Mouse (Mus musculus) liver, embryonic 15.5 days (tissue): ENCODE data around the gene Tomm40l. TPM values are rescaled to one million over a fixed set of nuclear protein-coding genes. Genes with fewer than 3 reads are reported as not detected.

Experiments
- ATAC-seq: fragments of 200-750 bp; cut with Nextera tagmentation; 2 replicates; pipeline ENCODE4 v1.8.0; 2017; ENCODE audit warnings: moderate number of reproducible peaks, mild to moderate bottlenecking, moderate library complexity; ENCODE audit not compliant: insufficient read depth
- H3K27ac ChIP-seq: fragments of 300-500 bp; sonication (generic); replicated peaks from 2 replicates; pipeline ENCODE4 v1.5.1; 2015; ENCODE audit warnings: mild to moderate bottlenecking, inconsistent platforms
- H3K27me3 ChIP-seq: fragments of 300-500 bp; sonication (generic); 2 replicates; pipeline ENCODE4 v1.6.1; 2015; ENCODE audit warnings: mild to moderate bottlenecking, inconsistent platforms
- H3K36me3 ChIP-seq: fragments of 300-500 bp; sonication (generic); replicated peaks from 2 replicates; pipeline ENCODE4 v1.6.1; 2015; ENCODE audit warnings: moderate library complexity, mild to moderate bottlenecking, inconsistent platforms
- H3K4me1 ChIP-seq: fragments of 300-500 bp; sonication (generic); replicated peaks from 2 replicates; pipeline ENCODE4 v1.6.1; 2015; ENCODE audit warnings: inconsistent platforms
- H3K4me2 ChIP-seq: fragments of 300-500 bp; sonication (generic); 2 replicates; pipeline ENCODE4 v1.6.1; 2015; ENCODE audit warnings: moderate library complexity, mild to moderate bottlenecking, inconsistent platforms
- H3K4me3 ChIP-seq: fragments of 300-500 bp; sonication (generic); replicated peaks from 2 replicates; pipeline ENCODE4 v1.5.1; 2015; ENCODE audit warnings: mild to moderate bottlenecking, inconsistent platforms
- H3K9ac ChIP-seq: fragments of 300-500 bp; sonication (generic); 2 replicates; pipeline ENCODE4 v1.6.1; 2015; ENCODE audit warnings: moderate library complexity, mild to moderate bottlenecking, inconsistent platforms
- H3K9me3 ChIP-seq: fragments of 300-500 bp; sonication (generic); replicated peaks from 2 replicates; pipeline ENCODE4 v1.6.1; 2016; ENCODE audit warnings: inconsistent platforms
- WGBS: fragments of 180-500 bp; shearing (Covaris S2); methylation state at CpG from one replicate; pipeline ENCODE4 v1.1.7; 2015; ENCODE audit warnings: mixed read lengths; ENCODE audit not compliant: insufficient replicate concordance; 5-methylcytosine and 5-hydroxymethylcytosine counted together
- polyA plus RNA-seq: library from polyadenylated mRNA; unstranded; fragments of >200 nt; fragmentation: Nextera tagmentation; extraction: Ambion mirVana; gene quantifications from 2 replicates; pipeline ENCODE4 v1.2.1, GENCODE M21; 2015

Tomm40l gene
- polyA plus RNA-seq, 1 experiment from 2014 or later: 15.8 TPM

DNA sequence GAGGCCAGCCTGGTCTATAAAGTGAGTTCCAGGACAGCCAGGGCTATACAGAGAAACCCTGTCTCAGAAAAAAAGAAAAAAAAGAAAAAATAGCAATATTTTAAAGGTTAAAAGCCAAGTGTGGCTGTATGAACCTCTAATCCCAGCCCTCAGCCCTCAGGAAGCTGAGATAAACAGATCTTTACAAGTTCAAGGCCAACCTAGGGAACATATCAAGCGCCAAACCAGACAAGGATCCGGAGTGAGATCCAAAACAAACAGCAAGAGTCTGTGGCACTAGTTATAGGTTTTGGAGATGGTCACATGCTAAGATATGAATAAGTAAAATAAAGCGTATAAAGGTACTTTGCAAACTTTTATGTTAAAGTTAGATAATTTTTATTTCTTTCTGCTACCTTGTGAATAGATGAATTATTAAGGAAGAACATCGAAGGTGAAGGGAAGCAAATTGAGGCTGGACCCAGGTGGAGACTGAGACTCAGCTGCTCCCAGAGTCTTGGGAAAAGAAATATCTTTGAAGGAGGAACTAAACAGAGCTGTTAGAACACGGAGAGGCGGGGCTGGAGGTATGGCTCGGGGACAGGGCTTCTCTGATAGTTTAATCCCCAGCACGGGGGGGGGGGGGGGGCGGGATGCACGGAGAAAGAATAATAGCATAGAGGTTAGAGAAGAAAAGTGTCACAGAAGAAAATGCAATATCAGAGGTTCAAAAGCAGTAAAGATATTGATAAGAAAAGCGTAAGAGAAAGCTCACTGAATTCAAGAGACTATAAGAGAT is 18.7 kb downstream of the Tomm40l start:
- H3K27me3 ChIP-seq: peaks cover 7% of the 10 kb centered on the region
- H3K9ac ChIP-seq: no peak overlapping the region
- ATAC-seq: peak; percentile 41
- no peaks in the 10 kb centered on the region for H3K36me3 ChIP-seq
- 34% methylated on average over 10 of the region's 11 CpGs for WGBS
- H3K4me2 ChIP-seq: no peak overlapping the region
- H3K27ac ChIP-seq: peak overlapping the region; percentile 59
- H3K9me3 ChIP-seq: no peaks in the 10 kb centered on the region
- H3K4me1 ChIP-seq: no peaks in the 10 kb centered on the region
- no peak overlapping the region for H3K4me3 ChIP-seq

DNA sequence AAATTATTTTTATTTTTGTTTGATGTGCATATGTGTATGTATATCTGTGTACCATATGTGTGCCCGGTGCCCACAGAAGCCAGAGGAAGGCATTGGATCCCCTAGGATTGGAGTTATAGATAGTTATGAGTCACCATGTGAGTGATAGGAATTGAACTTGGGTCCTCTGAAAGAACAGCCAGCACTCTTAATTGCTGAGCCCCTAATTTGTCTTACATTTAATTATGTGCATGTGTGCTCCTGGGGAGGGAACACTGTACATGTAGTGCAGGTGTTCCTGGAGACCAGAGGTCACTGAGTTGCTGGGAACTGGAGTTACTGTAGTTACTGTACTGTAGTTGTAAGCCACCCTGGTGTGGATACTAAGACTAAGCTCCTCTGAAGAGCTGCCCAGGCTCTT is 21.5 kb downstream of the Tomm40l start:
- Histone ChIP-seq H3K36me3 (no peaks in the 10 kb centered on the region), H3K9me3 (no peaks in the 10 kb centered on the region), H3K4me1 (peaks cover 4% of the 10 kb centered on the region; the same call in 1 of the 2 replicates), H3K27ac (no peak overlapping the region), H3K4me3 (no peak overlapping the region), H3K4me2 (no peak overlapping the region), H3K9ac (no peak overlapping the region), H3K27me3 (peaks cover 35% of the 10 kb centered on the region)
- ATAC-seq: no peak
- WGBS: 70% methylated on average over 1 of the region's 1 CpGs

DNA sequence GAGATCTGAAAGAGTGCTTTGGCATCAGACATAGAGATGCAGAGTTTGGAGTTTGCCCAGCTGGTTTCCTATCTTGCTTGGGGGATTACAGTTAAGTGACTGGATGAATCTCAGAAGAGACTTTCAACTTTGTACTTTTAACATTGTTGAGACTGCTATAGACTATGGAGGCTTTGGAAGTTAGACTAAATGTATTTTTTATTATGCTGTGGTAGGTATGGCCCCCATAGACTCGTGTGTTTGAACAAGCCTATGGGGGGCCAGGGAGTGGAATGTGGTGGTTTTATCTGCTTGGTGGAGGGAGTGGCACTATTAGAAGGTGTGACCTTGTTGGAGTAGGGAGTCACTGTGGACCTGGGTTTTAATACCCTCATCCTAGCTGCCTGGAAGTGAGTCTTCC is 22.8 kb downstream of the Tomm40l start:
- Histone ChIP-seq H3K27ac (no peak overlapping the region), H3K9me3 (no peaks in the 10 kb centered on the region), H3K4me1 (peaks cover 7% of the 10 kb centered on the region; the same call in 1 of the 2 replicates), H3K4me3 (no peak overlapping the region), H3K27me3 (peaks cover 48% of the 10 kb centered on the region), H3K9ac (no peak overlapping the region), H3K36me3 (no peaks in the 10 kb centered on the region), H3K4me2 (no peak overlapping the region)
- WGBS: 20% methylated on average over 1 of the region's 1 CpGs
- ATAC-seq: no peak

DNA sequence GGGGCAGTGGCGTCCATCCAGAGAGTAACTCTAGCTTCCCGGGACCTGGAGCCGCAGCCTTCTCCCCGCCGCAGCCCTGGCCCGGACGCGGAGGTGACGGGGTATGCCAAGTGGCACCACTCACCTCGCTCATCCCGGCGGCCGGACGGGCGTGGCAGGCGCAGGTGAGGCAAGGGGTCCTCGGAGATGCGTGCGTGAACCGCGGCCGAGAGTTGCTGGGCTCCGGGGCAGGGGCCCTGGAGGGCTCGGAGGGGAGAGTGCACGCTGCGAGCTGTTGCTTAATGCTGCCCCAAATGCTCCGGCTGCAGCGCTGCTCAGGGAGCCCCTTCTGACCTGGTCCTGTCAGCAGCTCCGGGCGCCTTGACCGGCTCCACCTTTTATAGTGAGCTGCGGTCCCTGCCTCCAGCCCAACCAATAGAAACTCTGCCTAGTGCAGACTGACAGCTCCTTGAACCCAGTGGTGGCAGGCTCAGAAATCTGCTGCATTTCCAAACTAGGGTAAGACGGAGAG is 26.4 kb downstream of the Tomm40l start, which contains the start of gene Pcp4l1:
Gene Pcp4l1, minus strand, starts transcription at position 382 of the 511 bp plus-strand sequence.
- peak; percentile 51; the same call in 1 of the 2 replicates for ATAC-seq
- WGBS: 1% methylated on average over 33 of the region's 33 CpGs
- H3K27ac ChIP-seq: no peak within 1 kb of the TSS
- peak within 1 kb of the TSS; percentile 48 for H3K4me3 ChIP-seq
- no peaks in the 10 kb centered on the region for H3K36me3 ChIP-seq
- peak within 1 kb of the TSS; percentile 72 for H3K4me2 ChIP-seq
- peaks cover 7% of the 10 kb centered on the region; the same call in 1 of the 2 replicates for H3K4me1 ChIP-seq
- H3K27me3 ChIP-seq: peaks cover 84% of the 10 kb centered on the region
- H3K9ac ChIP-seq: no peak within 1 kb of the TSS
- no peaks in the 10 kb centered on the region for H3K9me3 ChIP-seq

DNA sequence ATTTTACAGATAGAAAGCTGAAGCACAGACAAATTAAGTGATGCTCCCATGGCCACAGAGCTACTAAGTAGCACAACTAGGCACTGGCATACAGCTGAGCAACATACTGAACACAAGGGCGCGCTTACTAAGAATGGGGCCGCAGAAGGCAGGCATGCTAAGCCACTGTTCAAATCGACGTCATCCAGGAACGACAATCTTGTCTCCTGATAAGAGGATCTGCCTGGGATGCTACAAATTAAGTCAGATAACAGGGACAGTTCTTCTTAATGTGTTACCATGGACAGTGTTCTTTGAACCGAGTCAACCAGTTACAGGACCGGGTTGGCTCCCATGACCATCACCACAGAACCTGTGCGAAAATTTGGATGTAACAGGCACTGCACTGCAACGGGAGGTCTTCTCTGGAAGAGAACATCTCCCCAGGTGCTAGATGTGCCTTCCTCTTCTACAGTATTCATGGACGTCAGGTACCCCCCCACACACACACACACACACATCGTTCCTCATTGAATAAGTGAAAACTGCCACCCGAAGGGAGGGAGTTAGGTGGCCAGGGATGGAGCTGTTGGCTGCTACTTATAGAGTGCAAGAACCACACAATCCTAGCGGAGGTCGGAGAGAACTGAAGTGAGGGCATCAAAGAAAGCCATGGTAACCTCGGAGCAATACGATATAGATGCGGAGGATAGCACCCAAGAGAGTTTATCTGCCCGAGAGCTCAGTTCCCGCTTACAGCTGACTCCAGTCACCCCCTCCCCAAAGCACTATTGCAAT is 27.1 kb downstream of the Tomm40l start:
- Histone ChIP-seq H3K27me3 (peaks cover 89% of the 10 kb centered on the region), H3K27ac (no peak overlapping the region), H3K4me2 (peak overlapping the region; percentile 72), H3K4me1 (peaks cover 7% of the 10 kb centered on the region; the same call in 1 of the 2 replicates), H3K9me3 (no peaks in the 10 kb centered on the region), H3K4me3 (peak overlapping the region; percentile 48), H3K9ac (no peak overlapping the region), H3K36me3 (no peaks in the 10 kb centered on the region)
- 6% methylated on average over 20 of the region's 20 CpGs for WGBS
- ATAC-seq: no peak

DNA sequence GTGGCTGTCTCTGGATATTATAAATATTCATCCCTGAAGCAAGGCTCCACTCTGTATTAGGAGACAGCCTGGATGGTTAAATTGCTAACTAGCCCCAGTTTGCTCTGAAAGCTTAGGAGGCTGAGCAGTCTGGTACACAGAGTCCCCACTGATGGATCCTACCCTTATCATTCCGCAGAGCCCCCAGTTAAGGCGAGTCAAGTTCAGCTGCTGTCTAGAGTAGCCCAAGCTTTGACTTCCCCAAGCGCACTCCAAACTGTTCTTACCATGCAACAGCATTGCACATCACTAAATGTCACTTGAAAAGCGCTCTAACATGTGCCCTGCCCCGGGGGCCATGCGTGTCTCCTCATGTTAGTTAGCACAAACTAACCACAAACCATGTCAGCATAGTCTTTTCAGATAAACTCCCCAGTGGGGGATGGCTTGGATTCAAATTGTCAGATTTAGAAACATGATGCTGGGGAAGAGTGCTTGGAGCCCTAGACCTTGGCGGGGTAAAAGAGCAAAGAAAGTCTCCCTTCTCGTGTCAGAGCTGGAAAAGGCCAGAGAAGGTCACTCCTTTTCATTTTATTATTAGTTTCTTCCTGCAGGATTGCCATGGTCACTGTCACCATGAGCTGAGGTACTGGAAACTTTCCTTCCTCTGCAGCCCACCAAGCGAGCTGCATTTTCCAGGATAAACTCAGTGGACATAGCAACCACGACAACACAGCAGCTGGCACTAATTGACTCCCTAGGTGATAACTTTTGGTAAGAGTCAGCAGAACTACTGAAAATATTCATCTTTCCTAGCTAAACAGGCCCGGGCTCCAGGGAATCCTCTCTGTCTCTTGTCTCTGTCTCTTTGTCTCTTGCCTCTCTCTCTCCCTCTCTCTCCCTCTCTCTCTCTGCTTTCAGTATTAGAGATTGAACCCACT is 28.1 kb downstream of the Tomm40l start:
- Histone ChIP-seq H3K27me3 (peaks cover 87% of the 10 kb centered on the region), H3K4me2 (no peak overlapping the region), H3K9ac (no peak overlapping the region), H3K4me3 (no peak overlapping the region), H3K9me3 (no peaks in the 10 kb centered on the region), H3K36me3 (no peaks in the 10 kb centered on the region), H3K4me1 (peaks cover 14% of the 10 kb centered on the region), H3K27ac (no peak overlapping the region)
- 20% methylated on average over 11 of the region's 11 CpGs for WGBS
- ATAC-seq: no peak

DNA sequence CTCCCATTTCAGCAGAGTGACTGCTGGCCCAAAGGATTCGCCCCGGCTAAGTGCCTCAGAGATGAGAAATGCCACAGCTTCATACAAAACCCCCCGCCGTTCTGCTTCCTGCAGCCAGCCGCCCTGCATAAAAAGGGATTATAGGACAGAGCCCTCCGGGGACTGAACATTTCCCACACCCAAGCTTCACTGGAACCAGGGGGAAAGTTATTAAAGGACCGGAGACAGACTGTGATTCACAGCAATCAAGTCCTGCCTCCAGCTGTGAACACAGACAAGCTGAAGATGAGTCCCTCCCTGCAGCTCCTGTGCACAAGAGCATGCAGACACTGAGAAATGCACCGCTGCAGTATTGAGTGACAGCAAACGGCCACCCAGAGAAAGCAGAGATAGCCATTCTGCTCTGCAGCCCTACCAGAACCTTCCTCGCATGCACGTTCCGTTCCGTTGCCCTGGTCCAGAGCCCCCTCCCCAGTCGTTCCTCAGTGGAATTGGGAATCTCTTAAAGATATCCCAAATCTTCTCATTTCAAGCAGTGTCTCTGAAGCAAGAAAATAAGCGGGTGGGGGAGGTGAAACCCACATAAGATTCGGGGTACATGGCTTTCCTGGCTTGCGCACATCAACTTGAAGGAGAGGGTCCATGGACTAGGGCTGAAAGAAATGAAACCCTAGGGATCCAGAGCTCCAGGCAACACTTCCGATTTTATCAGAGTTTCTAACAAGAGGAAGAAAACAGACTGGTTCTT is 29.0 kb downstream of the Tomm40l start:
- no peak overlapping the region for H3K4me3 ChIP-seq
- 10% methylated on average over 18 of the region's 18 CpGs for WGBS

DNA sequence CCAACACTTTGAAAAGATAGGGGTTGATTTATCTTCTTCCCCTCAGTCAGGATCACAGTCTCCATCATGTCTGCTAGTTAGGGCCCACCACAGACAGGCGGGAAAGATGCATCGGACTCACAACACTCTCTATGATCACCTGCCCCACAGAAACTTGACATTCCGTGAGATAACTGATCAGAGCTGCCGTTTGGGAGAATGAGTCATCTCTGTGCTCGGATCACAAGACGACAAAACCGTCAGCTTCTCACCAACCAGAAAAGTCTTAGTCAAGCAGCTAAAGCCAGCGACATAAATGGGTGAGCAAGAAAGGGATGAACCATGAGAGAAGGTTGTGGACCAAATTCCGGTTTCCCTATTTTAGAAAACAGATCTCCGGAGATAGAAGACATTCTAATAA is 30.0 kb downstream of the Tomm40l start:
- no peak overlapping the region for H3K27ac ChIP-seq
- no peak overlapping the region for H3K4me3 ChIP-seq
- H3K9me3 ChIP-seq: no peaks in the 10 kb centered on the region
- WGBS: 45% methylated on average over 10 of the region's 10 CpGs
- H3K36me3 ChIP-seq: no peaks in the 10 kb centered on the region
- no peak overlapping the region for H3K4me2 ChIP-seq
- H3K27me3 ChIP-seq: peaks cover 69% of the 10 kb centered on the region
- peaks cover 15% of the 10 kb centered on the region for H3K4me1 ChIP-seq
- no peak for ATAC-seq
- H3K9ac ChIP-seq: no peak overlapping the region

More for the DNA sequence above, 29.0 kb downstream of the Tomm40l start:
- Histone ChIP-seq H3K27ac (no peak overlapping the region), H3K4me1 (peaks cover 15% of the 10 kb centered on the region), H3K9me3 (no peaks in the 10 kb centered on the region), H3K4me2 (no peak overlapping the region), H3K27me3 (peaks cover 78% of the 10 kb centered on the region), H3K9ac (no peak overlapping the region), H3K36me3 (no peaks in the 10 kb centered on the region)
- ATAC-seq: no peak

DNA sequence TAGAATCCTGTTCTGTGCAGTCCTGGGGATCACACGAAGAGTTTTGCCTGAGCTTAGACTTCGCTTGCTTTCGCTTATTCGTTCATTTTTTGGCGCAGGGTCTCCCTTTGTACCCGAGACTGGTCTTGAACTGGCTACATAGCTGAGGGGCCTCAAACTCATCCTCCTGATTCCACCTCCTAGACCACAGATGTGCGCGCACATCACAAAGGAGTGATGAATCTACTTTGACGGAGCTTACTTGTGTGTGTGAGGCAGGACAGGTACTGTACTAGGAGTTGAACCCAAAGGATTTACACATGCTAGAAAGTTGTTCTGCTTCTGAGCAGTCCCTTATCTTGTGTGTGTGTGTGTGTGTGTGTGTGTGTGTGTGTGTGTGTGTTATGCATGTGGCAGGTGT is 31.5 kb downstream of the Tomm40l start:
- Histone ChIP-seq H3K9me3 (no peaks in the 10 kb centered on the region), H3K4me3 (no peak overlapping the region), H3K4me1 (peaks cover 11% of the 10 kb centered on the region), H3K36me3 (no peaks in the 10 kb centered on the region), H3K4me2 (no peak overlapping the region), H3K27me3 (peaks cover 55% of the 10 kb centered on the region), H3K27ac (no peak overlapping the region), H3K9ac (no peak overlapping the region)
- ATAC-seq: no peak
- WGBS: 81% methylated on average over 9 of the region's 9 CpGs

DNA sequence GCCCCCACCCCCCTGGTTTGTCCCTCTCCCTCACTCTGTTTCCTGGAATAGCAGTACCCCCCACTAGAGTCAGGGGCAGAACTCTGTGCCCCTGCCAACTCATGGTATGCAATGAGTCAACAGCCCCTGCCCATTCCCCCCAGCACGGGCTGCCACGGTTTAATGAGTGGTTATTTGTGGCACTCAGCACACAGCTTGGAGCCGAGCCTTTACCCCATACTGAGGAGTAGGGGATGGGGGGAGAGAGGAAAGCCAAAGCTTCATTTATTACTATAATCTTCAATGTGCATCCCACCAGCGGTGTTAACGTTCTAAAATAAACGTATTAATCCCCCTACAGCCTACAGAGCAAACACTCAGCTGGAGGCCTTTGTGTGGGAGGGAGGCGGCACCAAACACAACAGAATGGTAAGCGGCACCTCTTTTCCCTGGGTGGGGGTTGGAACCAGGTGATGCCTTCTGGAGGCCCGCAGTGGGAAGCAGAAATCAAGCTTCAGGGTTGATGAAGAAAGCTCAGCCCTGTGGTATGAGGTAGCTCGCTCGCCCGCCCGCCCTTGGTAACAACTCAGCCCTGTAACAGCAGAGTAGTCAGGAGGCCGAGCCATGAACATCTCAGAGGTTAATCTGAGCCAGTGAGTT is 32.7 kb downstream of the Tomm40l start:
- H3K27ac ChIP-seq: no peak overlapping the region
- H3K9ac ChIP-seq: no peak overlapping the region
- no peaks in the 10 kb centered on the region for H3K36me3 ChIP-seq
- 60% methylated on average over 14 of the region's 14 CpGs for WGBS
- H3K27me3 ChIP-seq: peaks cover 50% of the 10 kb centered on the region
- peaks cover 8% of the 10 kb centered on the region for H3K4me1 ChIP-seq
- ATAC-seq: no peak
- H3K4me2 ChIP-seq: no peak overlapping the region
- no peaks in the 10 kb centered on the region for H3K9me3 ChIP-seq
- no peak overlapping the region for H3K4me3 ChIP-seq
